Mouse (Mus musculus): ENCODE data around the gene Zfyve16.

The Zfyve16 gene

DNA sequence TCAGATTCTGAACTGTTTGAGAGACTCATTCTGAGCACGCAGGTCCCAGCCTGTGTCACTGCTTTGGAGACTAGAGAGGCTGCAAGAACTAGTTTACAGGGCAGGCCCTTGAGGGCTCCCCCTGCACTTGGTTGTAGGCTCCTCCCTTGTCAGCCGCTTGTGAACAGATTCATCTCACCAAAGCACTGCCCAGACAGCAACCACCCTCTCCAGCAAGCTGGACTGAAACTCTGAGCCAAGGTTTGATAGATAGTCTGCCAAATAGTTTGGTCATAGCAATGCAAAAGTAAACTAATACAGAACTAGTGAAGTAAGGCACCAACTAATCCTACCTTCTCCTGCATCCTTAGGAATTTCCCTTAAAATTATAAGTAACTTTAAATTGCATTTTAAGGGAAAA lies 60.5 kb downstream of the Zfyve16 start:
- in situ Hi-C loops (cut with MboI, MseI): no loop called here

DNA sequence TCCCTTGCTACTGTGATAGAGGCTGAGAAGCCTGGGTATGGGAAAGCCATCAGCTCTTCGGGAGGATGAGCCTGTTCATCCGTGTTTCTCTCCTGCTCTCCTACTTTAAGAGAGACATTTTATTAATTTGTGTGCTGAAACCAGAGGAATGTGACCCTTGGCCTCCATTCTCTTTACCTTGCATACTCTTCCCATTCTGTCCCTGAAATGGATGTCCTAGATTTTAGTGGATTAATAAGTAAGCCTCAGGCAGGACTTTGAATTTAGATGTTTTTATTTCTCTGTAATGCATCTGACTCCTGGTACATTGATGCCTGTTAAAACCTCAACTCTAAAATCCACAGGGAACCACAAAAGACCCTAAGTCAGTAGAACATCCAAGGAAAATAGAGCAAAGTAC lies 61.3 kb downstream of the Zfyve16 start:
- in situ Hi-C loops (cut with MboI, MseI): no loop called here

DNA sequence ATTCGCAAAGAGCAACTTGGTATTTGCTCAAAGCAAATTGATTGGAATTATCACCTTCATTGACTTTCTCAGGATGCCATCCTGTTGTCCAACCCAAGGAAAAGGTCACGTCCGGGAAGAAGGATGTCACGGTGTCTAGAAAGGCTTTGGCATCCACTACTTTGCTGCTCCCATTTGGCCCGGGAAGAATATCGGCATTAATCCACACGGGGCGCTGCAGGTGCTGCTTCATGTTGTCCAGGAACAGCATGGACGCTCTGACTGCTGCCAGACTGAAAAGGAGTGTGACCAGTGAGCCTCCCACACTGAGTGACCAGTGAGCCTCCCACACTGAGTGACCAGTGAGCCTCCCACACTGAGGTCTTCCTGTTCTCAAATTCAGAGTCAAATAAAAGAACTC lies 62.8 kb downstream of the Zfyve16 start:
- in situ Hi-C loops (cut with MboI, MseI): no loop called here

DNA sequence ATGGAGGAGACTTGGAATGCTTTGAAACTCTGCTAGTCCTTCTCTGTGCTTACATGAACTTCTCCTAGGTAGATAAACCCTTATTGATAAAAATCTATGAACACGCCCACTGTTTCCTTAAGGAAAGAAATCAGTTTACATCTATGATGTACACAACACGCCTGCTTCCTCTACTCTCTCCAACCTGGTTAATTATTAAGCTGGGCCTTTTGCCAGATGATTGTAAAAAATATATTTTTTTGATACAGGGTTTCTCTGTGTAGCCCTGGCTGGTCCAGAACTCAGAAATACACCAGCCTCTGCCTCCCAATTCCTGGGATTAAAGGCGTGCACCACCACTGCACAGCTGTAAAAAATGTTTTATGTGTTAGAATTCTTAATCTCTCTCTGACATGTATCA lies 66.0 kb downstream of the Zfyve16 start:
- in situ Hi-C loops (cut with MboI, MseI): no loop called here

DNA sequence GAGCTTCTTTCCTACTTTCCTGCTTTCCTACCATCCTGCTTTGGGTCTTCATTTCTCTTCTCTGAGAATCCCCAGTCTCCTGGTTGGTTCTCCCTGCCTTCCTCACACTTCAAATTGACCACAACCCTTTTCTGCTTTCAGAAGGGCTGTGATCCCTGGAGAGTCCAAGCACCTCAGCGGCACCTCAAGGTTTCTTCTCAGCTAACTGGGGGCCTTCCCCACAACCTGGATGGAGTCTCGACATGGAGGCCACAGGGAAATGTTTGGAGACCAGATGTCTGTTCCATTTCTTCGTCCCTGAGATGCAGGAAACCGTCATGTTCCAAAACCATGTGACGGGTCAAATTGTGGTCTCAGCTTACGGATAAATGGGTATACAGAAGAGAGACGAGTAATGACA lies 83.8 kb downstream of the Zfyve16 start:
- in situ Hi-C loops (cut with MboI, MseI): loop anchor here in 1 of 2 experiments (10.0 kb wide), 1 partner anchor 778 kb away; no protein-coding TSS in a partner anchor

DNA sequence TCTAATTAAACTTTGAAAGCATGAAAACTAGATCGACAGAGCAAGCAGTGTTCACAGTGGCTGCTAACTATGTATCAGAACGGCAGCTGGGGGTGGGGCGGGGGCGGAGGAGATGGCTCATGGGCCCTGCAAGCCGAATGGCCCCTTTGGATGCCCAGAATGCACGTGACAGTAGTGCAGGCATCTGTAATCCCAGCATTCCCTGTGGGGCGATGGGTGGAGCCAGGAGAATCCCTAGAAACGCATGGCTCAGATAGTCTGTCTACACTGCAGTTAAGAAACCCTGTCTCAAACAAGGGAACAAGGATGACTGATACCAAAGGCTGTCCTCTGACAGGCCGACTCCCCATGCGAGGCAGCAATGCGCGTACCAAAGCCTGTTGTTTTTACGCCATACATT lies 90.4 kb downstream of the Zfyve16 start:
- in situ Hi-C loops (cut with MboI, MseI): loop anchor here in 1 of 2 experiments (10.0 kb wide), 1 partner anchor 785 kb away; no protein-coding TSS in a partner anchor

DNA sequence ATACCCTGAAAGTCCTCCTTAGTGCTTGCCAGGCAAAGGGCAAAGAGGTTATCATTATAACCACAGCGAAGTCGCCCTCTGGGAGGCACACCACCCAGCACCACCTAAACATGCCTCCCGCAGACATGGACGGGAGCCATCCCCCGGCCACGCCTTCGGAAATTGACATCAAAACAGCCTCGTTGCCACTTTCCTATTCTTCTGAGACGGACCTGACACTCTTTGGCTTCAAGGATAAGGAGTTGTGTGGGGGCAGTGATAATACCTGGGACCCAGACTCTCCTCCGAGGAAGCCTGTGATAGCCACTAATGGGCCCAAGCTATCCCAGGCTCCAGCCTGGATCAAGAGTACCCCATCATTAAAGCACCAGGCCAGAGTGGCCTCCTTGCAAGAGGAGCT lies 92.0 kb downstream of the Zfyve16 start:
- in situ Hi-C loops (cut with MboI, MseI): loop anchor here in 1 of 2 experiments (10.0 kb wide), 1 partner anchor 774 kb away; no protein-coding TSS in a partner anchor

All from T-helper 17 cell (primary cell).